Mouse (Mus musculus) MEL (cell line): Measurements from ENCODE around the gene Golm1. TPM values are rescaled to one million over a fixed set of nuclear protein-coding genes. Genes with fewer than 3 reads are reported as not detected.

ENCODE experiments used
- DNase-seq: peaks from one replicate; pipeline ENCODE4 v3.0.0; 2011; ENCODE audit warnings: low read depth, low spot score
- H3K27ac ChIP-seq: 2 replicates; pipeline ENCODE4 v1.5.1; 2012; ENCODE audit warnings: low read depth, mild to moderate bottlenecking, control low read depth, low read length, moderate library complexity; ENCODE audit not compliant: control insufficient read depth
- H3K27me3 ChIP-seq, 2 experiments: fragments of 150-350 bp in 1 of 2; sonication (generic) in 1 of 2; 2 replicates each; pipeline ENCODE4 v1.6.1; 2012; ENCODE audit warnings: low read length in 2 of 2, mild to moderate bottlenecking in 2 of 2, improper control_type of control experiment in 1 of 2, moderate library complexity in 1 of 2; ENCODE audit not compliant: insufficient read depth in 2 of 2, control insufficient read depth in 1 of 2
- H3K36me3 ChIP-seq, 2 experiments: 2 replicates each; pipeline ENCODE4 v1.6.1; 2012 to 2014; ENCODE audit warnings: low read length in 2 of 2, improper control_type of control experiment in 1 of 2, inconsistent platforms in 1 of 2, mild to moderate bottlenecking in 1 of 2; ENCODE audit not compliant: insufficient read depth in 2 of 2, control insufficient read depth in 1 of 2
- H3K4me1 ChIP-seq, 2 experiments: fragments of 150-350 bp in 1 of 2; sonication (generic) in 1 of 2; 2 replicates each; pipeline ENCODE4 v1.6.1; 2012; ENCODE audit warnings: low read length in 2 of 2, improper control_type of control experiment in 1 of 2, mild to moderate bottlenecking in 1 of 2; ENCODE audit not compliant: insufficient read depth in 2 of 2, control insufficient read depth in 1 of 2
- H3K4me3 ChIP-seq, 2 experiments: fragments of 150-350 bp in 1 of 2; sonication (generic) in 1 of 2; 2 replicates each; pipeline ENCODE4 v1.5.1; 2012; ENCODE audit warnings: low read depth in 2 of 2, low read length in 2 of 2, mild to moderate bottlenecking in 2 of 2, moderate library complexity in 2 of 2, control low read depth in 1 of 2, improper control_type of control experiment in 1 of 2; ENCODE audit not compliant: control insufficient read depth in 1 of 2, insufficient read depth in 1 of 2
- H3K79me2 ChIP-seq: 2 replicates; pipeline ENCODE4 v1.6.1; 2012; ENCODE audit warnings: mild to moderate bottlenecking, low read length, moderate library complexity; ENCODE audit not compliant: control insufficient read depth, poor library complexity, insufficient read depth
- H3K9ac ChIP-seq: 2 replicates; pipeline ENCODE4 v1.6.1; 2012; ENCODE audit warnings: low read depth, mild to moderate bottlenecking, control low read depth, low read length, moderate library complexity; ENCODE audit not compliant: control insufficient read depth, poor library complexity, severe bottlenecking
- H3K9me3 ChIP-seq: fragments of 150-350 bp; sonication (generic); replicated peaks from 2 replicates; pipeline ENCODE4 v1.6.1; 2012; ENCODE audit warnings: mild to moderate bottlenecking, low read length, improper control_type of control experiment, moderate library complexity; ENCODE audit not compliant: insufficient read depth
- BHLHE40 ChIP-seq: IDR thresholded peaks from 2 replicates; pipeline ENCODE4 v1.6.1; 2012; ENCODE audit warnings: low read depth, mild to moderate bottlenecking, inconsistent platforms, low read length, improper control_type of control experiment, borderline replicate concordance
- CHD1 ChIP-seq: IDR thresholded peaks from 2 replicates; pipeline ENCODE4 v1.6.1; 2012; ENCODE audit warnings: low read depth, mild to moderate bottlenecking, inconsistent platforms, low read length, improper control_type of control experiment
- E2F4 ChIP-seq: IDR thresholded peaks from 2 replicates; pipeline ENCODE4 v1.6.1; 2011; ENCODE audit warnings: low read depth, low read length, improper control_type of control experiment, borderline replicate concordance
- ELF1 ChIP-seq: IDR thresholded peaks from 2 replicates; pipeline ENCODE4 v1.6.1; 2014; ENCODE audit warnings: low read depth, mild to moderate bottlenecking, inconsistent platforms, low read length, improper control_type of control experiment, moderate library complexity
- EP300 ChIP-seq, 2 experiments: IDR thresholded peaks; 2 replicates each; pipeline ENCODE4 v1.6.1; 2011; ENCODE audit warnings: improper control_type of control experiment in 2 of 2, low read length in 2 of 2, low read depth in 1 of 2, mild to moderate bottlenecking in 1 of 2
- ETS1 ChIP-seq: IDR thresholded peaks from 2 replicates; pipeline ENCODE4 v1.6.1; 2012; ENCODE audit warnings: low read depth, mild to moderate bottlenecking, inconsistent platforms, low read length, improper control_type of control experiment, moderate library complexity
- GABPA ChIP-seq: IDR thresholded peaks from 2 replicates; pipeline ENCODE4 v1.6.1; 2012; ENCODE audit warnings: low read depth, mild to moderate bottlenecking, inconsistent platforms, low read length, improper control_type of control experiment, moderate library complexity
- GATA1 ChIP-seq: IDR thresholded peaks from 2 replicates; pipeline ENCODE4 v1.6.1; 2011; ENCODE audit warnings: low read depth, low read length, improper control_type of control experiment
- HCFC1 ChIP-seq: IDR thresholded peaks from 2 replicates; pipeline ENCODE4 v1.6.1; 2012; ENCODE audit warnings: low read depth, mild to moderate bottlenecking, inconsistent platforms, low read length, improper control_type of control experiment, moderate library complexity
- MAZ ChIP-seq: IDR thresholded peaks from 2 replicates; pipeline ENCODE4 v1.6.1; 2012; ENCODE audit warnings: low read depth, mild to moderate bottlenecking, inconsistent platforms, low read length, improper control_type of control experiment
- MXI1 ChIP-seq: IDR thresholded peaks from 2 replicates; pipeline ENCODE4 v1.6.1; 2011; ENCODE audit warnings: mild to moderate bottlenecking, low read depth, low read length, improper control_type of control experiment
- NELFE ChIP-seq: IDR thresholded peaks from 2 replicates; pipeline ENCODE4 v1.6.1; 2011; ENCODE audit warnings: low read depth, low read length, improper control_type of control experiment
- POLR2A ChIP-seq, 2 experiments: IDR thresholded peaks; 2 replicates each; pipeline ENCODE4 v1.6.1; 2011 to 2012; ENCODE audit warnings: low read length in 2 of 2, mild to moderate bottlenecking in 2 of 2, control low read depth in 1 of 2, improper control_type of control experiment in 1 of 2, low read depth in 1 of 2, moderate library complexity in 1 of 2; ENCODE audit not compliant: control insufficient read depth in 1 of 2, insufficient read depth in 1 of 2, poor library complexity in 1 of 2
- POLR2AphosphoS5 ChIP-seq: IDR thresholded peaks from 2 replicates; pipeline ENCODE4 v1.6.1; 2012; ENCODE audit warnings: low read depth, borderline replicate concordance, mild to moderate bottlenecking, inconsistent platforms, low read length, moderate library complexity, mixed read lengths
- RCOR1 ChIP-seq: IDR thresholded peaks from 2 replicates; pipeline ENCODE4 v1.6.1; 2012; ENCODE audit warnings: low read depth, mild to moderate bottlenecking, inconsistent platforms, low read length, improper control_type of control experiment
- SIN3A ChIP-seq: IDR thresholded peaks from 2 replicates; pipeline ENCODE4 v1.6.1; 2012; ENCODE audit warnings: low read length, improper control_type of control experiment, inconsistent platforms
- SMC3 ChIP-seq: IDR thresholded peaks from 2 replicates; pipeline ENCODE4 v1.6.1; 2011; ENCODE audit warnings: low read depth, low read length, improper control_type of control experiment
- TAL1 ChIP-seq: IDR thresholded peaks from 2 replicates; pipeline ENCODE4 v1.6.1; 2012; ENCODE audit warnings: mild to moderate bottlenecking, inconsistent platforms, low read length, moderate library complexity, mixed read lengths
- USF2 ChIP-seq, 2 experiments: IDR thresholded peaks; 2 replicates each; pipeline ENCODE4 v1.6.1; 2011 to 2012; ENCODE audit warnings: improper control_type of control experiment in 2 of 2, low read length in 2 of 2, borderline replicate concordance in 1 of 2, inconsistent platforms in 1 of 2, low read depth in 1 of 2, mild to moderate bottlenecking in 1 of 2; ENCODE audit not compliant: insufficient read depth in 1 of 2
- ZC3H11A ChIP-seq: IDR thresholded peaks from 2 replicates; pipeline ENCODE4 v1.6.1; 2012; ENCODE audit warnings: low read depth, mild to moderate bottlenecking, inconsistent platforms, low read length, improper control_type of control experiment
- ZKSCAN1 ChIP-seq: IDR thresholded peaks from 2 replicates; pipeline ENCODE4 v1.6.1; 2012; ENCODE audit warnings: low read depth, mild to moderate bottlenecking, inconsistent platforms, low read length, improper control_type of control experiment, moderate library complexity
- ZMIZ1 ChIP-seq: IDR thresholded peaks from 2 replicates; pipeline ENCODE4 v1.6.1; 2012; ENCODE audit warnings: low read depth, mild to moderate bottlenecking, inconsistent platforms, low read length, improper control_type of control experiment, moderate library complexity
- polyA plus RNA-seq, 2 experiments: library from polyadenylated mRNA; stranded (reverse) in 1 of 2; unstranded in 1 of 2; fragments of >175 nt in 1 of 2; fragments of >200 nt in 1 of 2; gene quantifications; 2 replicates each; pipeline versions ENCODE4 v1.2.1 to v1.2.4; 2012; ENCODE audit warnings: low replicate concordance in 2 of 2, low read depth in 1 of 2; ENCODE audit not compliant: insufficient read length in 2 of 2, insufficient read depth in 1 of 2, missing spikeins in 1 of 2
- total RNA-seq: library from RNA; depleted of rRNA; stranded (reverse); fragments of 300-350 nt; gene quantifications from 2 replicates; pipeline ENCODE4 v1.2.3, GENCODE M21; 2012

The Golm1 gene
- total and polyA plus RNA-seq, 3 experiments: 22.1 to 26.8 TPM; not detected in 1

DNA sequence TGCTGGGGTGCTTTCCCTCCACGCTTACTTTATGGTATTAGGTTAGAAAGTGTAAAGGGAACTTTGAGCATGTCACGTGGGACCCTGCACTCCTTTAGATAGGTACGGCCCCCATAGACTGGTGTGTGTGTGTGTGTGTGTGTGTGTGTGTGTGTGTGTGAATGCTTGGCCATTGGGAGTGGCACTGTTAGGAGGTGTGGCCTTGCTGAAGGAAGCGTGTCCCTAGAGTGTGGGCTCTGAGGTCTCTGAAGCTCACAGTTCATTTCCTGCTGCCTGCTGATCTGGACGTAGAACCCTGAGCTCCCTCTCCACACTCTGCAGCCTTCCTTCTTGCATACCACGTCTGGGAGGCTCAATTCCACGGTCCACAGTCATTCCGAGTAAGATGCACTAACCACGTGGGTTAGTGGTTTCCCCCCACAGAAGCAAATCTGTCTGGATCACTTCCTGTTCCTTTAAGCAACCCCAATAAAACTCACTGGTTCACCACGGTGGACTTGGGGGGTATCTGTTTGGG lies 19.2 kb downstream of the Golm1 start:
- no peak for TF ChIP-seq GABPA
- no peak for TF ChIP-seq POLR2AphosphoS5
- no peak for TF ChIP-seq GATA1
- no peak for TF ChIP-seq ETS1
- no peak for TF ChIP-seq SMC3
- no peak for TF ChIP-seq EP300 (IDR thresholded peaks at IDR 0.05; ENCODE audit: low read depth in 1 of 2, low read length in 2 of 2)
- no peak for TF ChIP-seq SIN3A
- no peak for TF ChIP-seq NELFE
- TF ChIP-seq USF2 (IDR thresholded peaks at IDR 0.05; ENCODE audit: borderline replicate concordance in 1 of 2, insufficient read depth in 1 of 2, low read depth in 1 of 2, low read length in 2 of 2): no peak
- H3K9me3 ChIP-seq: no peaks in the 10 kb centered on the region
- H3K9ac ChIP-seq: no peak overlapping the region
- H3K27ac ChIP-seq: no peak overlapping the region
- no peak overlapping the region for H3K4me3 ChIP-seq
- H3K27me3 ChIP-seq: no peaks in the 10 kb centered on the region
- peaks cover 0 to 2% of the 10 kb centered on the region in 2 experiments; a peak in 2 of 4 replicates for H3K36me3 ChIP-seq
- no peak for DNase-seq
- H3K79me2 ChIP-seq: no peaks in the 10 kb centered on the region
- no peaks in the 10 kb centered on the region for H3K4me1 ChIP-seq

GRCm38 (mm10) chr13:59655718-59656315 lies 19.8 kb downstream of the Golm1 start:
- Histone ChIP-seq H3K4me1 (no peaks in the 10 kb centered on the region), H3K36me3 (peaks cover 0 to 2% of the 10 kb centered on the region in 2 experiments; a peak in 2 of 4 replicates), H3K27me3 (no peaks in the 10 kb centered on the region), H3K9me3 (no peaks in the 10 kb centered on the region), H3K9ac (no peak overlapping the region), H3K4me3 (no peak overlapping the region), H3K27ac (no peak overlapping the region), H3K79me2 (no peaks in the 10 kb centered on the region)
- DNase-seq: no peak
- no peak for TF ChIP-seq E2F4
- TF ChIP-seq CHD1: no peak
- no peak for TF ChIP-seq USF2 (IDR thresholded peaks at IDR 0.05; ENCODE audit: borderline replicate concordance in 1 of 2, insufficient read depth in 1 of 2, low read depth in 1 of 2, low read length in 2 of 2)
- TF ChIP-seq MXI1: no peak
- no peak for TF ChIP-seq RCOR1
- no peak for TF ChIP-seq NELFE
- no peak for TF ChIP-seq ZKSCAN1
- no peak for TF ChIP-seq SIN3A
- no peak for TF ChIP-seq TAL1
- no peak for TF ChIP-seq ZMIZ1
- no peak for TF ChIP-seq EP300 (IDR thresholded peaks at IDR 0.05; ENCODE audit: low read depth in 1 of 2, low read length in 2 of 2)
- no peak for TF ChIP-seq MAZ
- no peak for TF ChIP-seq POLR2A (IDR thresholded peaks at IDR 0.05; ENCODE audit: control insufficient read depth in 1 of 2, insufficient read depth in 1 of 2, low read depth in 1 of 2, low read length in 2 of 2, poor library complexity in 1 of 2)
- TF ChIP-seq BHLHE40: no peak
- TF ChIP-seq HCFC1: no peak
- TF ChIP-seq ELF1: no peak
- TF ChIP-seq ZC3H11A: no peak
- no peak for TF ChIP-seq GABPA
